Mouse (Mus musculus): ENCODE measurements at regions not wholly inside any gene's neighbourhood (a gene's known extent, or its start where the extent isn't known, plus 50 kb on each side); places are given as distances from the start of the nearest gene placed in this dataset.

GRCm38 (mm10) chr12:51118781-51119180 is 229.1 kb upstream of the G2e3 start:
- DNase-seq (ENCODE audit: low spot score in 2 of 2), result no peak

- peak in 1 of 2 experiments; percentile 9 for DNase-seq (ENCODE audit: low spot score in 2 of 2)
These were observed 229.7 kb upstream of the G2e3 start for GRCm38 (mm10) chr12:51118021-51118694.

GRCm38 (mm10) chr12:51117436-51118020 is 230.3 kb upstream of the G2e3 start:
- no peak for DNase-seq (ENCODE audit: low spot score in 2 of 2)

GRCm38 (mm10) chr12:51111811-51112210 is 236.1 kb upstream of the G2e3 start:
- DNase-seq (ENCODE audit: low spot score in 2 of 2), result no peak

- DNase-seq (ENCODE audit: low spot score in 2 of 2), result no peak
These were observed 239.8 kb upstream of the G2e3 start for GRCm38 (mm10) chr12:51108044-51108443.

- DNase-seq (ENCODE audit: low spot score in 2 of 2), result no peak
These were observed 244.3 kb upstream of the G2e3 start for GRCm38 (mm10) chr12:51103541-51104042.

- DNase-seq (ENCODE audit: low spot score in 2 of 2), result no peak
These were observed 246.2 kb upstream of the G2e3 start for GRCm38 (mm10) chr12:51101636-51102035.

GRCm38 (mm10) chr12:51100868-51101267 is 247.0 kb upstream of the G2e3 start:
- DNase-seq (ENCODE audit: low spot score in 2 of 2), result no peak

- DNase-seq (ENCODE audit: low spot score in 2 of 2), result no peak
These were observed 251.9 kb upstream of the G2e3 start for GRCm38 (mm10) chr12:51095974-51096373.

- no peak for DNase-seq (ENCODE audit: low spot score in 2 of 2)
These were observed 258.5 kb upstream of the G2e3 start for GRCm38 (mm10) chr12:51089324-51089723.

GRCm38 (mm10) chr12:51081809-51082208 is 266.1 kb upstream of the G2e3 start:
- no peak for DNase-seq (ENCODE audit: low spot score in 2 of 2)

- DNase-seq (ENCODE audit: low spot score in 2 of 2), result no peak
These were observed 274.4 kb upstream of the G2e3 start for GRCm38 (mm10) chr12:51073503-51073902.

GRCm38 (mm10) chr12:51060931-51061330 is 286.9 kb upstream of the G2e3 start:
- DNase-seq (ENCODE audit: low spot score in 2 of 2), result no peak

- peak in 1 of 2 experiments; percentile 2 for DNase-seq (ENCODE audit: low spot score in 2 of 2)
These were observed 289.3 kb upstream of the G2e3 start for GRCm38 (mm10) chr12:51058569-51058968.

GRCm38 (mm10) chr12:51058104-51058503 is 289.8 kb upstream of the G2e3 start:
- no peak for DNase-seq (ENCODE audit: low spot score in 2 of 2)

GRCm38 (mm10) chr12:51047116-51047515 is 300.7 kb upstream of the G2e3 start:
- no peak for DNase-seq (ENCODE audit: low spot score in 2 of 2)

- no peak for DNase-seq (ENCODE audit: low spot score in 2 of 2)
These were observed 302.4 kb upstream of the G2e3 start for GRCm38 (mm10) chr12:51045437-51045836.

GRCm38 (mm10) chr12:51045020-51045419 is 302.8 kb upstream of the G2e3 start:
- no peak for DNase-seq (ENCODE audit: low spot score in 2 of 2)

GRCm38 (mm10) chr12:51032193-51032592 is 315.7 kb upstream of the G2e3 start:
- DNase-seq (ENCODE audit: low spot score in 2 of 2), result no peak

GRCm38 (mm10) chr12:51028601-51029174 is 319.2 kb upstream of the G2e3 start:
- no peak for DNase-seq (ENCODE audit: low spot score in 2 of 2)

GRCm38 (mm10) chr12:51026046-51026445 is 321.8 kb upstream of the G2e3 start:
- DNase-seq (ENCODE audit: low spot score in 2 of 2), result no peak

GRCm38 (mm10) chr12:51025531-51025930 is 322.3 kb upstream of the G2e3 start:
- no peak for DNase-seq (ENCODE audit: low spot score in 2 of 2)
